Mouse (Mus musculus) CH12.LX (cell line): ENCODE results near the gene Nptn.

ENCODE experiments used
- CHD1 ChIP-seq: IDR thresholded peaks from 2 replicates; pipeline ENCODE4 v1.6.1; 2012; ENCODE audit warnings: low read depth, low read length, improper control_type of control experiment, inconsistent platforms
- E2F4 ChIP-seq: IDR thresholded peaks from 2 replicates; pipeline ENCODE4 v1.6.1; 2011; ENCODE audit warnings: low read depth, low read length, improper control_type of control experiment; ENCODE audit not compliant: insufficient replicate concordance
- EP300 ChIP-seq: IDR thresholded peaks from 2 replicates; pipeline ENCODE4 v1.6.1; 2011; ENCODE audit warnings: low read length, improper control_type of control experiment
- KAT2A ChIP-seq: IDR thresholded peaks from 2 replicates; pipeline ENCODE4 v1.6.1; 2012; ENCODE audit warnings: low read length, improper control_type of control experiment, inconsistent platforms; ENCODE audit not compliant: insufficient replicate concordance
- MAFK ChIP-seq: IDR thresholded peaks from 2 replicates; pipeline ENCODE4 v1.6.1; 2011; ENCODE audit warnings: low read length, improper control_type of control experiment; ENCODE audit not compliant: insufficient replicate concordance
- MAZ ChIP-seq: IDR thresholded peaks from 2 replicates; pipeline ENCODE4 v1.6.1; 2012; ENCODE audit warnings: low read depth, mild to moderate bottlenecking, inconsistent platforms, low read length, improper control_type of control experiment, moderate library complexity
- MYC ChIP-seq: IDR thresholded peaks from 2 replicates; pipeline ENCODE4 v1.6.1; 2011; ENCODE audit warnings: low read depth, mild to moderate bottlenecking, improper control_type of control experiment, low read length
- POLR2AphosphoS2 ChIP-seq: IDR thresholded peaks from 2 replicates; pipeline ENCODE4 v1.6.1; 2011; ENCODE audit warnings: low read depth, low read length, improper control_type of control experiment
- RCOR1 ChIP-seq: conservative IDR thresholded peaks from 2 replicates; pipeline ENCODE4 v1.6.1; 2012; ENCODE audit warnings: low read depth, mild to moderate bottlenecking, inconsistent platforms, low read length, improper control_type of control experiment
- SIN3A ChIP-seq: IDR thresholded peaks from 2 replicates; pipeline ENCODE4 v1.6.1; 2012; ENCODE audit warnings: low read length, improper control_type of control experiment, inconsistent platforms
- ZKSCAN1 ChIP-seq: IDR thresholded peaks from 2 replicates; pipeline ENCODE4 v1.6.1; 2012; ENCODE audit warnings: low read depth, inconsistent platforms, low read length, improper control_type of control experiment, borderline replicate concordance

DNA sequence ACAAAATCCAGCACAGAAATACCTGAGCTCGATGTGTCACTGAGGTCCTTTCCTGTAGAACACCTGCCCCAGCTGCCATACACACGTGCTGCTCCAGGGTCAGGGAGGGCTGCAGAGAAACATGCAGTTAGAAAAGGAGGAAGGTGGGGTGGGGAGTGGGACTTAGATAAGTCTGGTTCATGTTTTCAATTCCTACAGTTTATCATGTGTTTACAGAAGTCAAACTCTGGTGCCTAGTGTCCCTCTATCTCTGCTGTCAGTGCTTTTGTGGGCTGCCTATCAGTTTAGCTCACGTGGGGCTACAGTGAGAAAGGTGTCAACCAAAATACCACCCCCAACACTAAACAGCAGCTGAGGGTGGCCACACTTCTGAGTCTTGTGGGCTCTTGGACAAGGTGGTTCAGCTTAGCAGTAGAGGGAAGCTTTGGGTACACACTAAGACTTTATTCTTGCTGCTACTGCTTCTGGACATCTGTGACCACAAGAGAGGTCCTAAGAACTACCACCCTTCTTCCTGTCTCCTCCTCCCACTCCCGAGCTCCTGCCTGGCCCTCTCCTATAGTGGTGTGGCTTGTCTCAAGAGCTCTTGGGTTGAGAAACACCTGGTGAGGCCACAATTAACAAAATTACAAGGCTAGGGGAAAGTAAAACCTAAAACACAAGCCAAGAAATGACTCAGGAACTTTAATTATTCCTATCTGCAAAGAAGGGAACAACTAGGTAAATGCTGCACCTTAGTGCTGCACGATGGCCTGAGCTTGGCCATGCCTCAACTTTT lies 75.9 kb downstream of the Nptn start:
- no peak for TF ChIP-seq MAFK
- TF ChIP-seq E2F4, result no peak
- no peak for TF ChIP-seq MYC
- TF ChIP-seq CHD1, result no peak
- TF ChIP-seq ZKSCAN1, result no peak
- no peak for TF ChIP-seq SIN3A
- no peak for TF ChIP-seq RCOR1
- no peak for TF ChIP-seq KAT2A
- TF ChIP-seq MAZ, result no peak
- no peak for TF ChIP-seq POLR2AphosphoS2
- TF ChIP-seq EP300, result no peak
